Mouse (Mus musculus): ENCODE measurements around the gene Ank3. TPM values are rescaled to one million over a fixed set of nuclear protein-coding genes. Genes with fewer than 3 reads are reported as not detected.

Gene Ank3
- total and polyA plus RNA-seq, 2 experiments from 2014 or later, result 66.6 to 253 TPM

GRCm38 (mm10) chr10:69928358-69928757 lies 529.8 kb downstream of the Ank3 start:
- WGBS, result 51% methylated on average over 7 of the region's 7 CpGs
- no peak for TF ChIP-seq CTCF (IDR thresholded peaks at IDR 0.05)
- ATAC-seq (ENCODE audit: low FRiP score) (no peak), DNase-seq (ENCODE audit: low spot score) (no peak)
- Histone ChIP-seq H3K4me3 (ENCODE audit: low read depth, low read length) (no peak overlapping the region), H3K9ac (replicated peaks; ENCODE audit: low read length, poor library complexity, severe bottlenecking) (no peak overlapping the region), H3K27me3 (ENCODE audit: insufficient read depth, low read length) (no peaks in the 10 kb centered on the region), H3K9me3 (ENCODE audit: low read length) (no peaks in the 10 kb centered on the region), H3K27ac (ENCODE audit: low read depth, low read length) (no peak overlapping the region), H3K4me2 (ENCODE audit: low read depth, low read length, poor library complexity, severe bottlenecking) (no peak overlapping the region), H3K36me3 (ENCODE audit: insufficient read depth, low read length) (no peaks in the 10 kb centered on the region; the same call in 1 of the 2 replicates), H3K4me1 (ENCODE audit: insufficient read depth, low read length) (no peaks in the 10 kb centered on the region)

- no peak for ATAC-seq (ENCODE audit: low FRiP score)
- no peaks in the 10 kb centered on the region for H3K9me3 ChIP-seq (ENCODE audit: low read length)
- H3K27me3 ChIP-seq (ENCODE audit: insufficient read depth, low read length), result no peaks in the 10 kb centered on the region
- no peaks in the 10 kb centered on the region for H3K4me1 ChIP-seq (ENCODE audit: insufficient read depth, low read length)
- no peak overlapping the region for H3K9ac ChIP-seq (replicated peaks; ENCODE audit: low read length, poor library complexity, severe bottlenecking)
- no peak overlapping the region for H3K27ac ChIP-seq (ENCODE audit: low read depth, low read length)
- TF ChIP-seq CTCF (IDR thresholded peaks at IDR 0.05), result no peak
- no peak overlapping the region for H3K4me3 ChIP-seq (ENCODE audit: low read depth, low read length)
- 96% methylated on average over 8 of the region's 8 CpGs for WGBS
- DNase-seq (ENCODE audit: low spot score), result no peak
- H3K36me3 ChIP-seq (ENCODE audit: insufficient read depth, low read length), result no peaks in the 10 kb centered on the region; the same call in 1 of the 2 replicates
- H3K4me2 ChIP-seq (ENCODE audit: low read depth, low read length, poor library complexity, severe bottlenecking), result no peak overlapping the region
These were observed 531.9 kb downstream of the Ank3 start for GRCm38 (mm10) chr10:69930503-69930902.

- DNase-seq (ENCODE audit: low spot score) (no peak), ATAC-seq (ENCODE audit: low FRiP score) (no peak)
- Histone ChIP-seq H3K4me3 (ENCODE audit: low read depth, low read length) (no peak overlapping the region), H3K9me3 (ENCODE audit: low read length) (no peaks in the 10 kb centered on the region), H3K4me1 (ENCODE audit: insufficient read depth, low read length) (no peaks in the 10 kb centered on the region), H3K27me3 (ENCODE audit: insufficient read depth, low read length) (no peaks in the 10 kb centered on the region), H3K36me3 (ENCODE audit: insufficient read depth, low read length) (no peaks in the 10 kb centered on the region; the same call in 1 of the 2 replicates), H3K27ac (ENCODE audit: low read depth, low read length) (no peak overlapping the region), H3K9ac (replicated peaks; ENCODE audit: low read length, poor library complexity, severe bottlenecking) (no peak overlapping the region), H3K4me2 (ENCODE audit: low read depth, low read length, poor library complexity, severe bottlenecking) (no peak overlapping the region)
- WGBS, result 94% methylated on average over 5 of the region's 5 CpGs
- no peak for TF ChIP-seq CTCF (IDR thresholded peaks at IDR 0.05)
These were observed 538.0 kb downstream of the Ank3 start for GRCm38 (mm10) chr10:69936443-69937067.

DNA sequence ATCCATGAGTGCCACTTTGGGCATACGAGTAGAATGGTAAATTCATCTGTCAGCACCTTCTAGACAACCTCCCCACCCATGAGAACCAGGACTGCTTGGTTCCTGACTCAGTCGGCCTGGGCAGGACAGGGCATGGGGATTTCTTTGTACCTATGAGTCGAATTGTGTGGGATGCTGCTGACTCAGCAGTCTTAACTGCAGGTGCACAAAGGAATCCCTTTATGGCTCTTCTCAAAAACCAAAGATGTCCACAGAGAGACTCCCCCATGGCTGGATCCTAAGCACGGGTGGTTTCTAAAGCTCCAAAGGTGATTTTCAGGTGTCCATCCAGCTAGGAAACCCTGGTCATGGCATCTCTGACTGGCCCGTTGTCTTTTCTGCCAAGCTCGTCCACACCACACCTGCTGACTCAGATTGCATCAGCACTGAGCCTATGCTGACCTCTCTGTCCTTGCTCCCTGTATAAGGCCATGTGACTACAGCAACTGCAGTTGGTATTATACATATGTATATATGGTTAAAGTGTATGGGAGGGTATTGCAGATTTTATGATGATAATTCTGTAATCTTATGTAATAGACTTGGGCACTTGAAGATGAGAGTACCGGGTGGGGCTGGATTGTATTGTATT lies 538.8 kb downstream of the Ank3 start:
- Histone ChIP-seq H3K4me2 (ENCODE audit: low read depth, low read length, poor library complexity, severe bottlenecking) (no peak overlapping the region), H3K36me3 (ENCODE audit: insufficient read depth, low read length) (no peaks in the 10 kb centered on the region), H3K27ac (ENCODE audit: low read depth, low read length) (no peak overlapping the region), H3K27me3 (ENCODE audit: insufficient read depth, low read length) (no peaks in the 10 kb centered on the region), H3K9me3 (ENCODE audit: low read length) (no peaks in the 10 kb centered on the region), H3K4me1 (ENCODE audit: insufficient read depth, low read length) (no peaks in the 10 kb centered on the region), H3K9ac (replicated peaks; ENCODE audit: low read length, poor library complexity, severe bottlenecking) (no peak overlapping the region), H3K4me3 (ENCODE audit: low read depth, low read length) (no peak overlapping the region)
- DNase-seq (ENCODE audit: low spot score), result no peak
- ATAC-seq (ENCODE audit: low FRiP score), result no peak
- 88% methylated on average over 7 of the region's 7 CpGs for WGBS
- TF ChIP-seq CTCF (IDR thresholded peaks at IDR 0.05), result no peak

- H3K27me3 ChIP-seq (ENCODE audit: insufficient read depth, low read length), result no peaks in the 10 kb centered on the region
- H3K9ac ChIP-seq (replicated peaks; ENCODE audit: low read length, poor library complexity, severe bottlenecking), result no peak overlapping the region
- H3K27ac ChIP-seq (ENCODE audit: low read depth, low read length), result no peak overlapping the region
- no peak overlapping the region for H3K4me2 ChIP-seq (ENCODE audit: low read depth, low read length, poor library complexity, severe bottlenecking)
- no peaks in the 10 kb centered on the region for H3K4me1 ChIP-seq (ENCODE audit: insufficient read depth, low read length)
- no peaks in the 10 kb centered on the region for H3K36me3 ChIP-seq (ENCODE audit: insufficient read depth, low read length)
- DNase-seq (ENCODE audit: low spot score) (no peak), ATAC-seq (ENCODE audit: low FRiP score) (no peak)
- WGBS, result 93% methylated on average over 7 of the region's 7 CpGs
- H3K9me3 ChIP-seq (ENCODE audit: low read length), result no peaks in the 10 kb centered on the region
- no peak overlapping the region for H3K4me3 ChIP-seq (ENCODE audit: low read depth, low read length)
- TF ChIP-seq CTCF (IDR thresholded peaks at IDR 0.05), result no peak
These were observed 540.6 kb downstream of the Ank3 start for GRCm38 (mm10) chr10:69939144-69939543.

- 53% methylated on average over 7 of the region's 7 CpGs for WGBS
- no peaks in the 10 kb centered on the region for H3K36me3 ChIP-seq (ENCODE audit: insufficient read depth, low read length)
- no peaks in the 10 kb centered on the region for H3K9me3 ChIP-seq (ENCODE audit: low read length)
- no peaks in the 10 kb centered on the region for H3K4me1 ChIP-seq (ENCODE audit: insufficient read depth, low read length)
- no peaks in the 10 kb centered on the region for H3K27me3 ChIP-seq (ENCODE audit: insufficient read depth, low read length)
- no peak overlapping the region for H3K4me3 ChIP-seq (ENCODE audit: low read depth, low read length)
- no peak overlapping the region for H3K9ac ChIP-seq (replicated peaks; ENCODE audit: low read length, poor library complexity, severe bottlenecking)
- ATAC-seq (ENCODE audit: low FRiP score) (no peak), DNase-seq (ENCODE audit: low spot score) (no peak)
- no peak overlapping the region for H3K27ac ChIP-seq (ENCODE audit: low read depth, low read length)
- no peak for TF ChIP-seq CTCF (IDR thresholded peaks at IDR 0.05)
- no peak overlapping the region for H3K4me2 ChIP-seq (ENCODE audit: low read depth, low read length, poor library complexity, severe bottlenecking)
These were observed 541.4 kb downstream of the Ank3 start for GRCm38 (mm10) chr10:69939966-69940365.
